Mouse (Mus musculus) CH12.LX (cell line): Measurements from ENCODE around the gene Apbb1. TPM values are rescaled to one million over a fixed set of nuclear protein-coding genes. Genes with fewer than 3 reads are reported as not detected.

Experiments used
- DNase-seq: peaks from one replicate; pipeline ENCODE4 v3.0.0-alpha.2; 2013; ENCODE audit errors: extremely low read depth
- H3K27ac ChIP-seq: 2 replicates; pipeline ENCODE4 v1.5.1; 2012; ENCODE audit warnings: low read depth, mild to moderate bottlenecking, control low read depth, moderate library complexity; ENCODE audit not compliant: insufficient read depth
- H3K27me3 ChIP-seq: replicated peaks from 2 replicates; pipeline ENCODE3; 2012; ENCODE audit warnings: inconsistent platforms
- H3K36me3 ChIP-seq, 2 experiments: replicated peaks in 1 of 2; 2 replicates each; pipeline versions ENCODE3 to v1.6.1; 2012; ENCODE audit warnings: inconsistent platforms in 1 of 2, low read length in 1 of 2, mild to moderate bottlenecking in 1 of 2, mixed read lengths in 1 of 2, moderate library complexity in 1 of 2; ENCODE audit not compliant: control insufficient read depth in 1 of 2, insufficient read depth in 1 of 2
- H3K4me1 ChIP-seq, 2 experiments: 2 replicates each; pipeline ENCODE4 v1.6.1; 2012; ENCODE audit warnings: inconsistent platforms in 1 of 2, moderate library complexity in 1 of 2; ENCODE audit not compliant: insufficient read depth in 2 of 2, control insufficient read depth in 1 of 2
- H3K4me2 ChIP-seq: 2 replicates; pipeline ENCODE4 v1.6.1; 2012; ENCODE audit warnings: low read depth, mild to moderate bottlenecking, control low read depth; ENCODE audit not compliant: poor library complexity, insufficient read depth, severe bottlenecking
- H3K4me3 ChIP-seq, 3 experiments: fragments of 150-350 bp in 1 of 3; sonication (generic) in 1 of 3; replicated peaks in 1 of 3; 2 replicates each; pipeline versions ENCODE3 to v1.5.1; 2011 to 2012; ENCODE audit warnings: low read depth in 2 of 3, low read length in 2 of 3, mild to moderate bottlenecking in 2 of 3, moderate library complexity in 2 of 3, control low read depth in 1 of 3, improper control_type of control experiment in 1 of 3, inconsistent platforms in 1 of 3, mixed read lengths in 1 of 3; ENCODE audit not compliant: poor library complexity in 1 of 3
- H3K79me2 ChIP-seq: replicated peaks from 2 replicates; pipeline ENCODE4 v1.6.1; 2012; ENCODE audit warnings: mild to moderate bottlenecking, moderate library complexity; ENCODE audit not compliant: control insufficient read depth, poor library complexity, insufficient read depth, severe bottlenecking; ENCODE audit errors: extremely low read depth
- H3K9ac ChIP-seq: 2 replicates; pipeline ENCODE4 v1.6.1; 2012; ENCODE audit warnings: low read depth, mild to moderate bottlenecking, control low read depth, moderate library complexity; ENCODE audit not compliant: insufficient read depth
- H3K9me3 ChIP-seq: replicated peaks from 2 replicates; pipeline ENCODE3; 2012; ENCODE audit warnings: low read length, inconsistent platforms, mixed read lengths
- CTCF ChIP-seq, 2 experiments: IDR thresholded peaks in 1 of 2; conservative IDR thresholded peaks in 1 of 2; 2 replicates each; pipeline ENCODE4 v1.5.1; 2011 to 2012; ENCODE audit warnings: low read depth in 2 of 2, low read length in 2 of 2, improper control_type of control experiment in 1 of 2, inconsistent platforms in 1 of 2, mild to moderate bottlenecking in 1 of 2, moderate library complexity in 1 of 2
- EP300 ChIP-seq: IDR thresholded peaks from 2 replicates; pipeline ENCODE4 v1.6.1; 2011; ENCODE audit warnings: low read length, improper control_type of control experiment
- GABPA ChIP-seq: IDR thresholded peaks from 2 replicates; pipeline ENCODE4 v1.6.1; 2012; ENCODE audit warnings: low read depth, low read length, improper control_type of control experiment, inconsistent platforms; ENCODE audit not compliant: insufficient replicate concordance
- HCFC1 ChIP-seq: IDR thresholded peaks from 2 replicates; pipeline ENCODE4 v1.6.1; 2012; ENCODE audit warnings: low read depth, mild to moderate bottlenecking, inconsistent platforms, low read length, improper control_type of control experiment
- IRF4 ChIP-seq: IDR thresholded peaks from 2 replicates; pipeline ENCODE4 v1.6.1; 2014; ENCODE audit warnings: low read depth, mild to moderate bottlenecking, inconsistent platforms, low read length, improper control_type of control experiment
- JUND ChIP-seq: conservative IDR thresholded peaks from 2 replicates; pipeline ENCODE4 v1.6.1; 2011; ENCODE audit warnings: low read depth, low read length, improper control_type of control experiment
- MAFK ChIP-seq: IDR thresholded peaks from 2 replicates; pipeline ENCODE4 v1.6.1; 2011; ENCODE audit warnings: low read length, improper control_type of control experiment; ENCODE audit not compliant: insufficient replicate concordance
- MAZ ChIP-seq: IDR thresholded peaks from 2 replicates; pipeline ENCODE4 v1.6.1; 2012; ENCODE audit warnings: low read depth, mild to moderate bottlenecking, inconsistent platforms, low read length, improper control_type of control experiment, moderate library complexity
- MEF2A ChIP-seq: IDR thresholded peaks from 2 replicates; pipeline ENCODE4 v1.6.1; 2014; ENCODE audit warnings: low read depth, mild to moderate bottlenecking, inconsistent platforms, low read length, improper control_type of control experiment, borderline replicate concordance
- MXI1 ChIP-seq: IDR thresholded peaks from 2 replicates; pipeline ENCODE4 v1.6.1; 2011; ENCODE audit warnings: mild to moderate bottlenecking, low read depth, low read length, improper control_type of control experiment
- MYC ChIP-seq: IDR thresholded peaks from 2 replicates; pipeline ENCODE4 v1.6.1; 2011; ENCODE audit warnings: low read depth, mild to moderate bottlenecking, improper control_type of control experiment, low read length
- NELFE ChIP-seq: IDR thresholded peaks from 2 replicates; pipeline ENCODE4 v1.6.1; 2011; ENCODE audit warnings: low read depth, low read length, improper control_type of control experiment
- PAX5 ChIP-seq: IDR thresholded peaks from 2 replicates; pipeline ENCODE4 v1.6.1; 2012; ENCODE audit warnings: low read length, inconsistent platforms, mixed read lengths
- RAD21 ChIP-seq: IDR thresholded peaks from 2 replicates; pipeline ENCODE4 v1.6.1; 2011; ENCODE audit warnings: low read depth, mild to moderate bottlenecking, low read length, improper control_type of control experiment, moderate library complexity
- RCOR1 ChIP-seq: conservative IDR thresholded peaks from 2 replicates; pipeline ENCODE4 v1.6.1; 2012; ENCODE audit warnings: low read depth, mild to moderate bottlenecking, inconsistent platforms, low read length, improper control_type of control experiment
- SIN3A ChIP-seq: IDR thresholded peaks from 2 replicates; pipeline ENCODE4 v1.6.1; 2012; ENCODE audit warnings: low read length, improper control_type of control experiment, inconsistent platforms
- SMC3 ChIP-seq: IDR thresholded peaks from 2 replicates; pipeline ENCODE4 v1.6.1; 2011; ENCODE audit warnings: low read depth, low read length, improper control_type of control experiment
- TCF12 ChIP-seq: IDR thresholded peaks from 2 replicates; pipeline ENCODE4 v1.6.1; 2014; ENCODE audit warnings: low read depth, mild to moderate bottlenecking, inconsistent platforms, low read length, improper control_type of control experiment
- USF1 ChIP-seq: IDR thresholded peaks from 2 replicates; pipeline ENCODE4 v1.6.1; 2014; ENCODE audit warnings: low read depth, mild to moderate bottlenecking, inconsistent platforms, low read length, improper control_type of control experiment
- USF2 ChIP-seq: conservative IDR thresholded peaks from 2 replicates; pipeline ENCODE4 v1.6.1; 2011; ENCODE audit warnings: low read depth, low read length, improper control_type of control experiment
- ZNF384 ChIP-seq: IDR thresholded peaks from 2 replicates; pipeline ENCODE4 v1.6.1; 2012; ENCODE audit warnings: low read depth, low read length, improper control_type of control experiment, inconsistent platforms
- dilution Hi-C: fragments of 300-500 bp; cut with MboI; formaldehyde crosslinking; loops from 2 replicates; pipeline ENCODE4 v1.14.3; 2020; ENCODE audit warnings: low sequenced_read_pairs; ENCODE audit not compliant: extremely low pct_unique_long_range_greater_than_20kb, extremely low pct_ligation_motif_present
- in situ Hi-C: fragments of 300-500 bp; cut with MboI; formaldehyde crosslinking; loops from 3 replicates; pipeline ENCODE4 v1.14.3; 2019; ENCODE audit warnings: low sequenced_read_pairs, low pct_ligation_motif_present, low pct_unique_long_range_greater_than_20kb, mixed read lengths
- polyA plus RNA-seq: library from polyadenylated mRNA; unstranded; fragments of >175 nt; gene quantifications from 2 replicates; pipeline ENCODE4 v1.2.1, GENCODE M21; 2012; ENCODE audit warnings: low read depth; ENCODE audit not compliant: insufficient read length
- total RNA-seq, 2 experiments: library from RNA; depleted of rRNA; stranded (reverse); fragments of 300-350 nt in 1 of 2; fragments of >200 nt in 1 of 2; gene quantifications; 2 replicates each; pipeline ENCODE4 v1.2.3; 2012 to 2014

The Apbb1 gene
- total and polyA plus RNA-seq, 3 experiments, result 1.2 to 3.2 (median 2.1) TPM

DNA sequence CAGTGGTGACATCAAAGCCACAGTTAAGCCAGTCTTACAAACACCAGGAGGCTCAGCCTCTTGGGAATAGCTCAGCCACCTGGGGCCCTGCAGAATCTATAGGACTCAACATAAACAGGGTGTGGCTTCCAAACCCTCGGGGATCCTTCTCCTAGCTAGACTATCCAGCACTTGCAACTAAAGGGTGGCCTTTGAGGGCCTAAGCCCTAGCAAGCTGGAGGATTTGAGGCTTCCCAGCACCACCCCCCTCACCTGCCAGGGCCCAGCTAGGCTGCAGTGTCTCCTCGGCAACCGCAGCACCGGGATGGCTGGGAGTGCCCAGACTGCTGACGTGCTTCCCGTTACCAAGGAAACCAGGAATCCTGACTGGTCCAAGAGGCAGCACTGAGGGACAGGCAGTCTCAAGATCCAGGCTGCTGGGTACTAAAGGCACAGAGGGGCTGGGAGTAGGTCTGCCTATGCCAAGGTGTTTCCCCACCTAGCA, 12.4 kb downstream of the Apbb1 start:
- Histone ChIP-seq H3K4me3 (no peak overlapping the region), H3K79me2 (no peaks in the 10 kb centered on the region), H3K9ac (no peak overlapping the region), H3K9me3 (no peaks in the 10 kb centered on the region), H3K4me2 (no peak overlapping the region), H3K27me3 (peaks cover 3% of the 10 kb centered on the region), H3K27ac (no peak overlapping the region), H3K36me3 (no peaks in the 10 kb centered on the region), H3K4me1 (peaks cover 6 to 10% of the 10 kb centered on the region in 2 experiments; a peak in 3 of 4 replicates)
- in situ Hi-C loops, result no loop called here
- no peak for DNase-seq
- no peak for TF ChIP-seq USF2
- no peak for TF ChIP-seq PAX5
- no peak for TF ChIP-seq CTCF (conservative IDR thresholded peaks at IDR 0.05 in 1 of 2, IDR thresholded peaks at IDR 0.05 in 1 of 2; ENCODE audit: low read depth in 2 of 2, low read length in 2 of 2)
- no peak for TF ChIP-seq HCFC1
- no peak for TF ChIP-seq MAZ
- TF ChIP-seq ZNF384, result no peak
- no peak for TF ChIP-seq MXI1
- TF ChIP-seq SMC3, result no peak
- no peak for TF ChIP-seq MEF2A
- TF ChIP-seq MAFK, result no peak
- TF ChIP-seq EP300, result no peak
- no peak for TF ChIP-seq RAD21
- no peak for TF ChIP-seq JUND
- no peak for TF ChIP-seq USF1
- TF ChIP-seq MYC, result no peak
- TF ChIP-seq NELFE, result no peak
- no peak for TF ChIP-seq SIN3A
- TF ChIP-seq GABPA, result no peak
- TF ChIP-seq RCOR1, result no peak
- dilution Hi-C loops, result no loop called here

DNA sequence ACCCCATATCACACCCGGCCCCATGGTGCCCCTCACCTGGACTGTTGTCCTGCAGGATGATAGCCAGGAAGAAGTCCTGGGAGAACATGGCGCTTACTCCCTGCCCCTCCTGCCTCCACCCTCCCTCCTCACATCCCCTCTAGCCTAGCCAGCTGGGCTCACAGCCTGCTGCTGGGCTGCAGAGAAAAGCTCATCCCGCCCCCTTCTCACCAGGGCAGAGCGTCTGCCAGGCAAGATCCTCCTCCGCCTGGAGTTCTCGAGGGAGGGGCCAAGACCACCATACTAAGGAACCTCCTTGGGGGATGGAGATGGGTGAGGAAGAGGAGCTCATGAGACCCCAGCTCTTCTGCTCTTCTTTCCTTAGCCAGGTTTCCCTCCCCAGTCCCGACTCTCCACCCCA, 12.9 kb downstream of the Apbb1 start:
- H3K4me1 ChIP-seq, result peaks cover 5 to 10% of the 10 kb centered on the region in 2 experiments; a peak in 3 of 4 replicates
- H3K4me2 ChIP-seq, result no peak overlapping the region
- dilution Hi-C loops (no loop called here), in situ Hi-C loops (no loop called here)
- H3K4me3 ChIP-seq, result no peak overlapping the region
- no peaks in the 10 kb centered on the region for H3K9me3 ChIP-seq
- no peaks in the 10 kb centered on the region for H3K36me3 ChIP-seq
- H3K79me2 ChIP-seq, result no peaks in the 10 kb centered on the region
- TF ChIP-seq SMC3, result no peak
- no peak for TF ChIP-seq IRF4
- TF ChIP-seq MEF2A, result no peak
- TF ChIP-seq TCF12, result no peak
- DNase-seq, result no peak
- H3K9ac ChIP-seq, result no peak overlapping the region
- H3K27me3 ChIP-seq, result peaks cover 3% of the 10 kb centered on the region
- no peak overlapping the region for H3K27ac ChIP-seq
